Mouse (Mus musculus): ENCODE data around the gene Olfr1564.
"Not testable (repeated sequence)": the region's sequence is repeated elsewhere in the genome, so short reads cannot be mapped to it uniquely, and the experiment has no call there.

Gene Olfr1564

GRCm38 (mm10) chr17:33221590-33221989 lies at the start of gene Olfr1564:
TSS of gene Olfr1564 (minus strand) at chr17:33221690.
- DNase-seq, result no peak

GRCm38 (mm10) chr17:33268907-33269306 lies 47.4 kb upstream of the Olfr1564 start:
- no peak for DNase-seq

GRCm38 (mm10) chr17:33264376-33264775 lies 42.9 kb upstream of the Olfr1564 start, which contains the start of gene Olfr63:
TSS of gene Olfr63 (plus strand) at chr17:33264676.
- no peak for DNase-seq

GRCm38 (mm10) chr17:33255319-33255657 lies 33.8 kb upstream of the Olfr1564 start:
- not testable (repeated sequence) for DNase-seq

GRCm38 (mm10) chr17:33254530-33255318 lies 33.2 kb upstream of the Olfr1564 start, which contains the start of gene Zfp955a:
TSS of gene Zfp955a (minus strand) at chr17:33255145.
- not testable (repeated sequence) for DNase-seq

- not testable (repeated sequence) for DNase-seq
Measured at GRCm38 (mm10) chr17:33236646-33237045, 15.2 kb upstream of the Olfr1564 start.

GRCm38 (mm10) chr17:33191002-33191401 lies 30.5 kb downstream of the Olfr1564 start, which contains the start of gene Olfr239:
TSS of gene Olfr239 (plus strand) at chr17:33191302.
- not testable (repeated sequence) for DNase-seq

GRCm38 (mm10) chr17:33168147-33168546 lies 53.3 kb downstream of the Olfr1564 start, which contains the start of gene Olfr55:
TSS of gene Olfr55 (plus strand) at chr17:33168447.
- DNase-seq, result not testable (repeated sequence)
